Mouse (Mus musculus) bone marrow macrophage, adult 2 months (primary cell): ENCODE results near the gene Lgals4. TPM values are rescaled to one million over a fixed set of nuclear protein-coding genes. Genes with fewer than 3 reads are reported as not detected.

Experiments used
- H3K27ac ChIP-seq: 2 replicates; pipeline ENCODE4 v1.5.1; 2012; ENCODE audit warnings: low read depth, low read length; ENCODE audit not compliant: insufficient read depth
- H3K4me1 ChIP-seq: 2 replicates; pipeline ENCODE4 v1.6.1; 2012; ENCODE audit warnings: low read length; ENCODE audit not compliant: control insufficient read depth, insufficient read depth
- H3K4me3 ChIP-seq: 2 replicates; pipeline ENCODE4 v1.5.1; 2012; ENCODE audit warnings: mild to moderate bottlenecking, low read length, moderate library complexity; ENCODE audit not compliant: insufficient read depth
- CTCF ChIP-seq: IDR thresholded peaks from 2 replicates; pipeline ENCODE4 v1.5.1; 2012; ENCODE audit warnings: low read depth, mild to moderate bottlenecking, low read length, moderate library complexity
- POLR2A ChIP-seq: IDR thresholded peaks from 2 replicates; pipeline ENCODE4 v1.6.1; 2012; ENCODE audit warnings: mild to moderate bottlenecking, low read depth, low read length, borderline replicate concordance
- polyA plus RNA-seq: library from polyadenylated mRNA; stranded (reverse); fragments of >200 nt; gene quantifications from 2 replicates; pipeline ENCODE4 v1.2.4, GENCODE M21; 2012; ENCODE audit not compliant: missing spikeins, insufficient read depth, insufficient read length

Gene Lgals4
- polyA plus RNA-seq, 1 experiment = 2.8 TPM

DNA sequence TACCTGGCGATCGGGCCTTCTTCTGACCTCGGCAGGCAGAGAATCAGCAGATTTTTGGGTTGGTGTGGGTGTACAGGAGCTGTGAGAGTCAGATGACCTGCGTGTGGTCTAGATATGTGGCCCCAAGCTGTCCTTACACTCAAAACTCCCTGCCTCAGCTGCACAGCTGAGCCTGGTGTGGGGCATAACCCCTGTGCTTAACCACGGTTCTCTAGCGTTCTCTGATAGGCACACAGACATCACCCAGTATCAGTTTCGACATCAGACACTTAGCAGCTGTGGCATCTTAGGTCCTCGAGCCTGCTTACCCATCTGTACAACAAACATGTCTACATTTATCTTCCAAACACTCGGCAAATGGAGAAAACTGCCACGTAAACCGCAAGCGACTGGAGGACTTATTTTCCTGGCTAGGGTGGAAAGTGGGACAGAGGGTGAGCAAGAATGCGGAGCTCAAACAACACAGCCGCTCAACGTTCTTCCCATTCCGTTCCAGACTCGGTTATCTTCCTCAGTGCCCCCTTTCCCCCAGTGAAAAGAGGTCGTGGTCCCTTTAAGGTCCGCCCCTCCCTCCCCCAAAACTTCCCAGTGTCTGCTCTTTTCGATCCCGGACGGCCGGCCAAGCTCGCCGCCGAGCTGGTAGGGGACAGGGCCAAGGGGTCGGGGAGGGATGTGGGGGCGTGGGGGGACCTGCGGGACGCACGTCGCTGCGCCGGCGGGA is 25.3 kb upstream of the Lgals4 start, which contains the start of gene Hnrnpl:
TSS of gene Hnrnpl (plus strand) at position 321 of the 721 bp plus-strand sequence.
- peaks cover 20% of the 10 kb centered on the region for H3K4me1 ChIP-seq
- peak within 1 kb of the TSS; percentile 77 for H3K4me3 ChIP-seq
- TF ChIP-seq POLR2A (no peak), CTCF (no peak)
- H3K27ac ChIP-seq = peak within 1 kb of the TSS; percentile 92

DNA sequence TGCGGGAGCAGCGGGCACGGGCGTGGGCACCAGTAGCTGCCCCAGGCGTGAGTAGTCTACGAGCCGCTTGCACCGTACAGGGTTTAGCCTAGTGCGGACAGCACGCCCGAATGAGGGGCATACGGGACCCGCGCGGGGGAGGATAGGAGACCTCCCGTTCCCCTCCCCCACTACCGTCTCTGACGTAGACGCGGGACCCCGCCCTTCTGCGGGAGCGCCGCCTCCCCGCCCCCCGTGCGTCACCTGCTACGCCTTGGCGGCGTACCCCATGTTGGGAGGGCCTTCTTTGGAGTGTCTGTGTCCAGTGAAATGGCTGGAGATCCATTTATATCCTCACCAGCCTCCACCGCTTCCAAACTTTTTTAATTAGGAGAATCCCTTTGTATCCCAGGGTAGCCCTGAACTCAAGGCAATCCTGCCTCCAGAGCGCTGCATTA is 24.7 kb upstream of the Lgals4 start:
- peaks cover 22% of the 10 kb centered on the region for H3K4me1 ChIP-seq
- H3K4me3 ChIP-seq = peak overlapping the region; percentile 77
- peak overlapping the region; percentile 92 for H3K27ac ChIP-seq
- TF ChIP-seq POLR2A = no peak
- no peak for TF ChIP-seq CTCF

GRCm38 (mm10) chr7:28809401-28810089 is 24.1 kb upstream of the Lgals4 start:
- Histone ChIP-seq H3K4me1 (peaks cover 25% of the 10 kb centered on the region), H3K4me3 (peak overlapping the region; percentile 77)
- TF ChIP-seq CTCF (no peak), POLR2A (no peak)

GRCm38 (mm10) chr7:28810107-28811066 is 23.3 kb upstream of the Lgals4 start:
- TF ChIP-seq CTCF (no peak), POLR2A (no peak)
- Histone ChIP-seq H3K4me3 (peak overlapping the region; percentile 77), H3K4me1 (peaks cover 31% of the 10 kb centered on the region), H3K27ac (peak overlapping the region; percentile 92)

More at GRCm38 (mm10) chr7:28809401-28810089, 24.1 kb upstream of the Lgals4 start:
- peak overlapping the region; percentile 92 for H3K27ac ChIP-seq

DNA sequence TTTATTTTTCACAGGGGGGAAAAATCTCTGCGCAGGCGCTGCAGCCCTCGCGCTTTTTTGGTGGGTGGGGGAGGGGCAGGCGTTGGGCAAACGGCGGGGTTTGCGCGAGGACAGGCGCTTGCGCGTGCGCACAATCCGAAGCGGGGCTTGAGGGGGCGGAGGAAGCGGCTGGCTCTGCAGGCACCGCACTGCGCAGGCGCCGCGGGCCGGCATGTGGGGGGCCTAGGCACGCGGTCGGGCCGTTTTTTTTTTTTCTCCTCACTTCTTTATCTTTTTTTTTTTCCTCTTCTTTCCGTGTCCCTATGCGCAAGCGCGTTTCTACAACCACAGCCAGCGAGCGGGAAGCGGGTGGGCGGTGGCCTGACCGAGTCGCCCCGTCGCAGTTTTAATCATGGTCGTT is 22.4 kb upstream of the Lgals4 start:
- TF ChIP-seq POLR2A (no peak), CTCF (no peak)
- H3K4me1 ChIP-seq = peaks cover 31% of the 10 kb centered on the region
- H3K27ac ChIP-seq = peak overlapping the region; percentile 90
- H3K4me3 ChIP-seq = peak overlapping the region; percentile 76

DNA sequence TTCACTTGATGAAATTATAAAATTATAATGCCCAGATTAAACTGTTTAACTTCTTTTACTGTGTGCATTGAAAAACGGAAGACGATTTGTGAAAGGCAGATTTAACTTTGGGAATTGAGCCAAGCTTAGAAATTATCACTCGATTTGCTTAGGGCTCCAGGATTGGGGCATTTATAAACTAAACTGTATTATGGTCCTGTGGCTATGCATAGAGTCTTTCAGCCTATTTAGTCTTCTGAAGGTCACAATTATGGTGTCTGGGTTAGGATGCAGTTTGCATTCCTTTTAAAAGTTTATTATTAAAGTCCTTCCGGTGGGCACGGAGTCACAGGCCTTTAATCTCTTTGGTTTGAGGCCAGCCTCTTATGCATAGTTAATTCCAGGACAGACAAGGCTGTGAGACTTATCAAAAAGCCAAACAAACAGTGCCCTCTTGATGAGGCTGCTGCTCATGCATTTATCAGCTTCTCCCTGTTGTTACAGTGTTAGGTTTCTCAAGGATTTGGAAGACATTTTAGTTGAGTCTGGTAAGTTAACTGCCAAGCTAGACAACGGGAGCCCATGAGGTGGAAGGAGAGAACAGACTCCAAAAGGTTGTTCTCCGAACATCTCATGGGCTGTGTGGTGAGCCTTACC is 21.9 kb upstream of the Lgals4 start:
- peak overlapping the region; percentile 62 for H3K4me3 ChIP-seq
- peak overlapping the region; percentile 46 for H3K27ac ChIP-seq
- H3K4me1 ChIP-seq = peaks cover 31% of the 10 kb centered on the region
- no peak for TF ChIP-seq POLR2A
- TF ChIP-seq CTCF = no peak

- no peak for TF ChIP-seq CTCF
- TF ChIP-seq POLR2A = no peak
- Histone ChIP-seq H3K27ac (peak overlapping the region; percentile 16), H3K4me3 (peak overlapping the region; percentile 62), H3K4me1 (peaks cover 38% of the 10 kb centered on the region)
Observed at GRCm38 (mm10) chr7:28812436-28812835, 21.2 kb upstream of the Lgals4 start.

DNA sequence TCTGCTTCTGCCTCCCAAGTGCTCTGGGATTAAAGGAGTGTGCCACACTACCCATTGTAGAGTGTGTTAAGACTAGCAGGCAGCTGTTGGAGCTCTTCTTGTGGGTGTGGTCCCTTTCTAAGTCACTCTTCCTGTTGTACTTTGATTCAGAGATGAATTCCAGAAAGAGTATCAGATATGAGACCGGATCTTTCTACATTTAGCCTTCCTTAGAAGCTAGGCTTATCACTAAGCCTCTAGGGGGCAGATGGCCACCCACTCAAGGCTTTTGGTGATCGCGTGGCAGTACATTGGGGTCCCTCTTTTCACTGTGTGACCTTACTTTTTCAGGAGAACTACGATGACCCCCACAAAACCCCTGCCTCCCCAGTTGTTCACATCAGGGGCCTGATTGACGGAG is 20.7 kb upstream of the Lgals4 start:
- TF ChIP-seq CTCF (peak; percentile 11; the same call in 1 of the 2 replicates), POLR2A (no peak)
- H3K4me1 ChIP-seq = peaks cover 36% of the 10 kb centered on the region
- peak overlapping the region; percentile 62 for H3K4me3 ChIP-seq
- H3K27ac ChIP-seq = peak overlapping the region; percentile 16; the same call in 1 of the 2 replicates
